ENCODE assay signal across 22 mouse cellular contexts in the genomic region with DNA sequence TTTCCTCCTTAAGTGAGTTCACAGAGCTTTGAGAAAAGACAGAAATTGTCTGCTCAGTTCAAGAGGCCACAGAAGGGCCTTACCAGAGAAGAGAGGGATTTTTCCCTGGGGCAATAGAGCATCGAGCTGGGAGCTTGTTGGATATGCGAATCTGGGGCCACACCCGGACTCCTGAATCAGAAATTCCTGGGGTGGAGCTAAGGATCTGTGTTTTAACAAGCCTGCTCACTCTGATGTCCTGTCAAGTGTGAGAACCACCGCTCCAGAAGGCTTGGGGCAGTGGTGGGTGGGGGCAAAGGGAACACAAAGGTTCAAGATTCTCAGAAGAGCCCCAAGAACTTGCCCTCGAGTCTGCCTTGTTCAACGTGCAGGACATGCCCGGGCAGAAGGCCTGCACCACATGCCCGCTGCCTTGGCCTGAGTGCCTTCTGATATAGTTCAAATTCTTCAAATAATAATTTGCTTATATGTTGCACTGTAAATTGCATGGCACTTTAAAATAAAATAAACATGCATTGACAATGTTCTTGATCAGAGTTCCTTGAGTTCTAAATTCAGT.
A peak's percentile ranks its signal among the peaks of the same experiment; 100 is the strongest.
DNase-seq lines count a peak whose midpoint lies in the region; ATAC-seq lines count a peak whose summit lies in the region.
"Had no signal": no experiment of that assay in that cellular context is flagged by ENCODE, and none has a peak within 500 bp of the region (broad histone marks: within the 10 kb centered on the region; RNA-seq: fewer than 3 reads in every experiment).

No protein-coding gene starts in this region.

- 52% methylated on average over 8 of the region's 8 CpGs for WGBS in lung, embryonic 16.5 days
- WGBS in limb, embryonic 10.5 days = 70% methylated on average over 8 of the region's 8 CpGs

- ATAC-seq in lung, embryonic 16.5 days (ENCODE audit: low read depth) = no peak
- ATAC-seq in granulocyte monocyte progenitor cell, adult 5-6 weeks (replicated peaks; ENCODE audit: poor library complexity, severe bottlenecking) = no peak
- ATAC-seq in megakaryocyte progenitor cell, adult 5-6 weeks (replicated peaks; ENCODE audit: poor library complexity) = no peak
- ATAC-seq: lung, postnatal 0 days; midbrain, embryonic 13.5 days had no signal

- 0 out of 2 replicates have a peak overlapping the region, but pooled peaks have one; percentile 24 for H3K9ac ChIP-seq in lung, embryonic 16.5 days (ENCODE audit: low read length)
- H3K9ac ChIP-seq: embryonic facial prominence, embryonic 12.5 days; liver, embryonic 13.5 days; midbrain, embryonic 13.5 days; neural tube, embryonic 12.5 days had no signal

- no peak overlapping the region for H3K4me3 ChIP-seq in lung, embryonic 16.5 days (ENCODE audit: low read length)
- H3K4me3 ChIP-seq in limb, embryonic 10.5 days = no peak overlapping the region
- H3K4me3 ChIP-seq: embryonic facial prominence, embryonic 12.5 days; heart, embryonic 10.5 days; left cerebral cortex, adult 2 months; liver, embryonic 13.5 days; midbrain, embryonic 13.5 days; neural tube, embryonic 12.5 days had no signal

- no peak for DNase-seq in lung, adult 18-20 months
- peak; percentile 92 for DNase-seq in R1 (ENCODE audit: low read depth, low spot score)
- no peak for DNase-seq in limb, embryonic 10.5 days (ENCODE audit: low spot score)
- DNase-seq in embryo, embryonic 10 days (ENCODE audit: low spot score) = no peak
- DNase-seq: adrenal gland, adult 2 months; cerebellum, adult 2 months; gastrocnemius, postnatal 14 days; kidney, adult 9 months; kidney, postnatal 25 days; layer of hippocampus, adult 9-11 months; liver, embryonic 13.5 days; right cerebral cortex, adult 18-20 months; thymus, postnatal 4 days had no signal

- H3K4me2 ChIP-seq in lung, embryonic 16.5 days (ENCODE audit: low read depth, low read length) = no peak overlapping the region
- H3K4me2 ChIP-seq: embryonic facial prominence, embryonic 12.5 days; liver, embryonic 13.5 days; midbrain, embryonic 13.5 days; neural tube, embryonic 12.5 days had no signal

- H3K9me3 ChIP-seq in lung, embryonic 16.5 days (ENCODE audit: control insufficient read depth, low read length) = peaks cover 2% of the 10 kb centered on the region
- no peaks in the 10 kb centered on the region for H3K9me3 ChIP-seq in limb, embryonic 10.5 days (replicated peaks)
- H3K9me3 ChIP-seq: heart, embryonic 10.5 days; midbrain, embryonic 13.5 days had no signal

- no peaks in the 10 kb centered on the region; the same call in 1 of the 2 replicates for H3K4me1 ChIP-seq in lung, embryonic 16.5 days (replicated peaks; ENCODE audit: control insufficient read depth, insufficient read depth, low read length)
- H3K4me1 ChIP-seq in limb, embryonic 10.5 days = peaks cover 38% of the 10 kb centered on the region
- H3K4me1 ChIP-seq: liver, embryonic 13.5 days; midbrain, embryonic 13.5 days; neural tube, embryonic 12.5 days had no signal

- H3K27ac ChIP-seq in lung, embryonic 16.5 days (ENCODE audit: low read length) = no peak overlapping the region
- H3K27ac ChIP-seq in limb, embryonic 10.5 days = 0 out of 2 replicates have a peak overlapping the region, but pooled peaks have one; percentile 38
- H3K27ac ChIP-seq: embryonic facial prominence, embryonic 12.5 days; heart, embryonic 10.5 days; left cerebral cortex, adult 2 months; liver, embryonic 13.5 days; midbrain, embryonic 13.5 days; neural tube, embryonic 12.5 days had no signal

- H3K27me3 ChIP-seq in lung, embryonic 16.5 days (ENCODE audit: control insufficient read depth, insufficient read depth, low read depth, low read length) = no peaks in the 10 kb centered on the region
- H3K27me3 ChIP-seq in limb, embryonic 10.5 days (ENCODE audit: low read depth, poor library complexity, severe bottlenecking) = no peaks in the 10 kb centered on the region
- H3K27me3 ChIP-seq: embryonic facial prominence, embryonic 12.5 days; liver, embryonic 13.5 days had no signal

- H3K36me3 ChIP-seq in lung, embryonic 16.5 days (ENCODE audit: control insufficient read depth, insufficient read depth, low read length) = no peaks in the 10 kb centered on the region
- no peaks in the 10 kb centered on the region for H3K36me3 ChIP-seq in limb, embryonic 10.5 days
- H3K36me3 ChIP-seq: embryonic facial prominence, embryonic 12.5 days; heart, embryonic 10.5 days; liver, embryonic 13.5 days; midbrain, embryonic 13.5 days; neural tube, embryonic 12.5 days had no signal
